Mouse (Mus musculus) lung, adult 18-20 months (tissue): ENCODE measurements around the gene Fyn.

ENCODE experiments used
- DNase-seq, 2 experiments: peaks; one replicate each; pipeline ENCODE4 v3.0.0; 2022; ENCODE audit warnings: mixed read lengths in 2 of 2

The Fyn gene

DNA sequence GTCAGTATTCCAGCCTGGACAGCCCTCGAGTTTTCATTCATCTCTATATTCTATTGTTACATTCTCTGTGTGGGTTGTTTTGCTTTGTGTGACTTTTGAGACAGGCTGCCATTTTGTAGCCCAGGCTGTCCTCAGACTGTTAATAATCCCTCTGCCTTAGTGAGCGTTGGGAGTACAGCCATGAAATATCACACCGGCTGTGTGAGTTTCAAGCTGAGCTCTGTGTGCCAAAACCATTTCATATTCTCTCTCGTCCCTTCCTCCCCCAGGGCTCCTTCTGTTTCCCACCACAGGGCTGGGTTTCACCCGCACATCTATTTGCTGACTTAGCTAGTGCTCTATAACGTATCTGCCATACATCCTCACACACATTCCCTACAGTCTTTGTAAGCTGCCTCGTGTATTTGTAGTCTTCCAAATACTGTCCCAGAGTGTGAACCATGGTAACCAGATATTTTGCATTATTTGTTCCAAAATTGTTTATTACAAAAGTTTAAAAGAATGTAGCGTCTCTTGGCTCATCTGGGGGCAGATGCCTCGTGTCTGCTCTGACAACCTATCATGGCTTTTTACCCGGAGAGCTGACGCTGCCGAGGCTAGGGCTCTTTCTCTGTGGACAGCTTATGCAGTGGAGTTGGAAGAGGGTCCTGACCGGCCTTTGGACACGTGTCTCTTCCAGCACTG lies 144.1 kb downstream of the Fyn start:
- no peak for DNase-seq

DNA sequence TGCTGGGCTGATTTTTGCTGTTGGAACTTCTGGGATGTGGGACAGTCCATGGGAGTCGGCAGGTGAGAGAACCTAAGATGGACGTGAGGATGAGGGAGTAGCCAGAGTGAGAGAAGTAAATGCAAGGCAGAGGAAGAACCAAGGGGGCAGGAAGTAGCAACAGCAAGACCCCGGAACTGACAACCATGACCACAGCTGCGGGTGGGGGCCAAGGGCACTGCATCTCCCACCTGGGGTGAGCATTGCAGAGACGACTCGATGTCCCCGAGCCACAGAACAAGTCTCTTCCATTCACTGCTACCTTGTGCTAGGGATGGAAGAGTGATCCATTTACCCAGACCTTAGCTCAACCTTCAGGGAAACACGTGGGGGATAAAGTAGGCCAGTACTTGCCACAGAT lies 146.3 kb downstream of the Fyn start:
- no peak for DNase-seq

DNA sequence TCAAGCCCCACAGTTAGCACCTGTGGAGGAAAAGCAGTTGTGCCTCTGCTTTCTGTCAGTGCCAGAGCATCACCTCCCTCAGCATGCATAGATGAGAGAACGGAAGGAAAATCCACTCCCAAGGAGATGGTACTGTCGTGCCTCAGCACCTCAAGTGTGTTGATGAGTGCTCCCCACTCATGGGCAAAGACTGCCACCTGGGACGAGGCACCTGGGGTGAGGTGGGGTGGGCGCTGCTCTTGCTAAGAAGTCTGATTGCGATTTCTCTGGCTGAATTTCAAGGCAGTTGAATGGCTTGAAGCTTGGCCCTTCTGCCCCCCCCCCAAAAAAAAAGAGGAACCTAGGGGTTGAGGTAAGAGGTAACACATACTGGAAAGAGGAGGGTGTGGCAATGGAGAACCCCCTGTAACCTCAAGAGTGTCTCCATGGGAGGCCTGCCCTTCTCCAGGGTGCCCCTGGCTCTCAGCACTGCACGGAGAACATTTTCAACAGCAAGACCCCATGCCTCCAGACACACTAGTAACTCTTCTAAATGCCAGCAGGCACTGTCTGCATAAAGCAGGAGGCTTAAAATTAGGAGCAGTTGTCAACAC lies 148.0 kb downstream of the Fyn start:
- DNase-seq = no peak

DNA sequence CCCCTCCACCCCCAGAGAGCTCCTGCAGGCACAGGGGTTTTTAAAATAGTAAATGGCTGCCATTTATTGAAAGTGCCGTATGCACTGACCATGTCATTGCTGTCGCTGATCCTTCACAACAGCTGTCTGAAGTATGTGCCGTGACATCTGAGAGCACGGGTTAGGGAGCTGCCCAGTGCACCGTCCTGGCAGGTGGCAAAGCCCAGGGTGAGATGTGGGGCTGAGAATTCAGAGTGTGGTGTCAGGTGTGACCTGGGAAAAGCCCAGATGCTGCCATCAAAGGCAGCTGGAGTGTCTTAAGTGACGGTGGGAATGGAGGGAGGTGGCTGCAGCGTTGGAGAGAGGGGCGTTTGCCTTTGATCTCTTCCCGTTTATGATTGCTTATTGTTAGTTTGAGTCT lies 148.7 kb downstream of the Fyn start:
- no peak for DNase-seq

DNA sequence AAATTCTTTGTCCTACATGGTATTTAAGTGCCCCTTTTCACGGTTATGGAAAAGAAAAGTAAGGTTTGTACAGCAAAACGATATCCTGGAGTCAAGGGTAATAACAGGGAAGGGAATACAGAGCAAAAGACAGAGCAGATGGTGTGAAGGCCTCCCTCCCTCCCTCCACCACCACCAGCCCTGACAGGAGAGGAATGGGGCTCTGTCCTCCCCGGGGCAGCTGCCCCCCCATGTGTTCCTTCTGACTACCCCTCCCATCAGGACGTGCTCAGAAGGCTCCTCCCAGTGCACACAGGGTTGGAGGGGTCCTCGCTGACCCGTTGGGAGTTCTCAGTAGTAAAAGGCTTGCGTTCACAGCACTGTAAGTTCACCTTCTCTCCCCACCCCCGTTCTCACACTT lies 149.6 kb downstream of the Fyn start:
- DNase-seq = no peak

DNA sequence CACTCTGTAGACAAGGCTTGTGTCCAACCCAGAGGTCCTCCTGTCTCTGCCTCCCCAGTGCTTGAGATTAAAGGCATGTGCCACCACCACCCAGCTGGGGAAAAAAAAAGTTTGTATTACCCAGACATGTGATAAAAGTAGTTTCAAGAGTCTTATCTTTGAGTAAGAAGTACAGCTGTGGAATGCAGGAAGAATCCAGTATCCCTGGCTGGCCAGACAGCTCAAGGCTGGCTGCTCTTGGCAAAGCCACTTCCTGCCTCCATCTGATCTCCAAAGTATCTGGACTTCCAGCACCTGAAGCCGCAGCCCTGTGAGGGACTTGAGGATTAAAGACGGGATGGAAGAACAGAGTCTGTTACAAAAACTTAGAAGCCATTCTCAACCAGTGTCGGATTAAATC lies 150.2 kb downstream of the Fyn start:
- DNase-seq = no peak

DNA sequence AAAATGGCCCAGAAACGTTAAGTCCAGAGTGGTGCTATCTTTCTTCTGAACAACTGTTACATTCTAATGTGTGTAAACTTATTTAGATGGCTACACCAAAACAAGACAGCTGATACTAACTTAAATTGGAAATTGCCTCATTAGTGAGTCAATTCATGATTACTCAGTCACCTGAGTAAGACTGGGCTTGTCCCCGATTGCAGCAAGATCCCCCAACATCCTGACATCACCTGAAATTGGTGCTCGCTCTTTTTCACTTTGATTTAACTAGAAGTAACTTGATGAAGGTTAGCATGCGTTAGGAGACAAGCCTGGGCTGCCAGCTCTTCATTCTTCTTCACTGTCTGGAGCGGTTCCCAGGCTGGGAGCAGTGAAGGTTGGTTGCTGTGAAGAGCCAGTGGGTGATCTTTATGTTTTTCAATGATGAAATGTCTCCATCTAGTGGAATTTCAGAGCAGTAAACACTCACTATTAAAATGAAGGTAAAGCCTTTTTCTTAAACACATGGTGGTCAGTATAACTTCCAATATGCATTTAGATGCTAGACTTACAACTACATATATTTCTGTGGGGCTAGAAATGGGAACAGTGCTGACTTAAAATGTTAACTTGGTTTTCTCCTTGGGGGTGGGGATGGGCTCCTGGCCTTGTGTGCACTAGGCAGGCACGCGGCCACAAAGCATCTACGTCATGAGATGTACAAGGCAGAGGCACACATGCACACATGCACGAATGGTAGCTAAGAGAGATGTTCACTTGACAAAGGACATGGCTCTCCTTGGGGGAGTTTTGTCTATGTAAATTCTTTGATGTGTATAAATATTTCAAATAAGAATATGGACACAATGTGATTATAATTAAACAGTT lies 151.7 kb downstream of the Fyn start:
- DNase-seq = peak; percentile 43 to 59

DNA sequence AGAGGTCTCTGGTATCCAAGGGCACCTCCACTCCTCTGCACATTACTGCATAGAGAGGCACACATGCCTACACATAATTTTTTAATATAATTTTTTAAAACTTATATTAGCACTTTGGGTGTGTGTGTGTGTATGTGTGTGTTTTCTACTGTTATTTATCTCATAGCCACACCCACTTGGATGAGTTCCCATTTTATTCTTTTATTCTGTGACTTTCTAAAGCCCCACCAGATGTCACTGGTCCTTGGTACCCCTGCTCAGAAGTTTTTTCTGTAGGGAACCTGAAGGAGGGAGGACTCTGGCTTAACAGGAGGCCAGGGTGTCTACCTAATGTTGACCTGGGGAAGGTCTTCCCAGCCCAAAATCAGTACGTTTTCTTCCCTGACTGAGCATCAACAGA lies 152.7 kb downstream of the Fyn start:
- DNase-seq = no peak

DNA sequence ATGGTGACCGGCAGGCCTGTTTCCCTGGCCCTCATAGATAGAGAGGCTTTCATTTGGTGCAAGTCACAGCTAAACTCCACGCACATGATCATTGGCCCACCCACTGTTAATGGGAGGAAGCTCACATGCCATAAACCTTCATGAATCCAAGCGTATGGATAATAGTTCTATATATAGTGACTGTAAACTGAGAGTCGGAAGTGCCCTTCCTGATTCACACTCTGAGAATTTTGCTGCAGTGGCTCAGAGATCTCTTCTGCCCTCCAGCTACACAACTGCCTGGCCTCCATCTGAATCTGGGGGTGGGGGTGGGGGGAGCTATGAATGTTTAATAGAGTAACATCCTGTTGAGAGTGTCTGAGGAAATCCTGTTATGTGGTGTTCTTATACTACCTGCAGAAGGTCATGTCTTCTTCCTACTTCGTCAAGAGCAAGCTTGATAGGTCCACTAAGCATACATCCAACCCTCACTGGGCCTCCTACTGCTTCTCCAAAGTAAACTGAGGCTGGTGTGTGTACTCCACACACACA lies 153.3 kb downstream of the Fyn start:
- DNase-seq = no peak

DNA sequence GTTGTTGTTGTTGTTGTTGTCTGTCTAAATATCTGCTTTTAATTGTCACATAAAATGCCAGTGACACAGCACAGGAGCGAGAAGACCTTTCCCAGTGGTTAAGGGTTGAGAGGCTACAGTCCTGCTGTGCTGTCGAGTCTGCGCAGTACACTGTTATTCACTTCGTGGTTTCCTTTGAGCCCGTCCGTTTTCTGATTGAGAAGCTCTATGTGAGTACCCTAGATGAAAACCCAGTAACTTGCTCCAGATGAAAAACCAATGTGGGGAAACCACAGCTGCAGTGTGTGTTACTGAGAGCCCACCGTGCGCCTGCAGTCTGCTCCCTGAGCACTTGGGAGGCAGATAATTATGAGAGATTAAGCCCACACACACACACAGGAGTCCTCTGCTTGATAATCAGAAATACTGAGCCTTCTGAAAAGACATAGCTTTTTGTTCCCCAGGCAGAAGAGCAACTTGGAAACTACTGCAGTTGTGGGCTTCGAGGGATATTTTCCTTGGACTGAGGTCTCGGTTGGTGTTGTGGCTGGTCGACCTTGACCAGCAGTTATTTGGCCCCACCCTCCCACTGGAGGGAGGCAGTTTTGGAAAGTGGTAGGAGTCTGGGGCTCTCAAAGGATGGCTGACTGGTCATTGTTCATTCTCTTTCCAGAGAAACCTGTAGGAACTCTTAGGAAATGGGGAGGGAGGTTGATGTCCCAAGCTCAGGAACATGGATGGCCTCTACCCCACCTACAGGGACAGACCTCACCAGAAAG lies 154.4 kb downstream of the Fyn start:
- no peak for DNase-seq

DNA sequence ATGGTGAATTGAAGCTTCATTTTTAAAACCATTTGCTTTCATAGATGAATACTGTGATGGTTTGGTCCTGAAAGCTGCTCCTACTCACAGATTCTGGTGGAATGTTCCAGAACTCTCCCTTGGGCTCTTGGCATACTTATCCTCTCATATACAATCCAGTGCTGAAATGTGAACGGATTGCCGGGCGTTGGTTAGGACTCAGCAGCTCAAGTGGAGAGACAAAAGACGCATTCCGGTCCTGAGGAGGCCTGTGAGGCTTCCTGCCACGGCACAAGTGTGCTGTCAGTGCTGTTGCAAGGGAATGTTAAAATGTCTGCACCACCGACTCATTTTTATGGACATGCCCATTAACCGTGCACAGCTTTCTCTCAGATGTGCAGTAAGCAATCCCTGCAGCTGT lies 155.7 kb downstream of the Fyn start:
- DNase-seq = no peak

DNA sequence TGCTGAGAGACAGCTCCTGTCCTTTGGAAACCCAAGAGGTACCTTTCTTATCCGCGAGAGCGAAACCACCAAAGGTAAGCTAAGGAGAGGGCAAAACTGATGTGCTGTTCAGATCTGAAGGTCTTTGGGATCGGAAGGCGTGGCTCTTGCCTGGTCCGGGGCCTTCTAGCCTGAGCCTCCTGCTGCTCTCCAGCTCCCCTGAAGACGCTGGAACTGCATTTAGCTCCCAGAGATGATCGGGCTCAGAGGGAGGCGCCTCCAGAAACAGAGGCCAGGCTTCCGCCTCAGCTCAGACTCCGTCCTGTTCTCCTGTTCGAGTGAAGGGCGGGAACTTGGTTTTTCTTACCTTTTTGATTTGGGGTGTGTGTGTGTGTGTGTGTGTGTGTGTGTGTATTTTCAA lies 156.8 kb downstream of the Fyn start:
- no peak for DNase-seq

DNA sequence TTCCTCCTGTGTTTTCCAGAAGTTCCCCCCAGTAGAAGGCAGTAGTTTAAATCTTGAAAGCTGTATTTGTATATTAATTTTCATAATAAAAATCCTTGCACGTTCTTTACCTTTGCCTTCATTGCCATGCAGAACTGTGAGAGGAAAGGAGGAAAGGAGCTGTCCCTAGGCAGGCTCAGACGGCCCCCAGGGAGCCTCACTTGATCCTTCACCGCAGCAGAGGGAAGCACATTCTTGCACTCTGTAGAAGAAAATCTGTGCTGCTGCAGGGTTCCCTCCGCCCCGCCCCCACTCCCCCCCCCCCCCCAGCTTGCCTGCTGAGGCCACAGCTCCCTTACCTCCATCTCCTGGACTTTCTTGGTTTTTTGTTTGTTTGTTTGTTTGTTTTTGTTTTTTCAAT lies 158.5 kb downstream of the Fyn start:
- no peak for DNase-seq

DNA sequence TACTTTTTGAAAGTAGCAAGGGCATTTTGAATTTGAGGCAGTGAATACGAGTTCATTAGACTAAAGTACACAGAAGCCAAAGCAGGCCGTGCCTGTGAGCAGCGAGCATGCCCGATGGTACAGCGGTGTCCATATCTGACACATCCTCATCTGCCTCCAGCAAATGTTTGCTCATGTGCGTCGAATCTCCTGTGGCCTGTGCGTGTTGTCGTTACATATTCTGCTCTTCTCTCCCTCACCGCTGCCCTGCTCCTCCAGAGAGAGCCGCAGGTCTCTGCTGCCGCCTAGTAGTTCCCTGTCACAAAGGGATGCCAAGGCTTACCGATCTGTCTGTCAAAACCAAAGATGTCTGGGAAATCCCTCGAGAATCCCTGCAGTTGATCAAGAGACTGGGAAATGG lies 160.5 kb downstream of the Fyn start:
- DNase-seq = no peak

DNA sequence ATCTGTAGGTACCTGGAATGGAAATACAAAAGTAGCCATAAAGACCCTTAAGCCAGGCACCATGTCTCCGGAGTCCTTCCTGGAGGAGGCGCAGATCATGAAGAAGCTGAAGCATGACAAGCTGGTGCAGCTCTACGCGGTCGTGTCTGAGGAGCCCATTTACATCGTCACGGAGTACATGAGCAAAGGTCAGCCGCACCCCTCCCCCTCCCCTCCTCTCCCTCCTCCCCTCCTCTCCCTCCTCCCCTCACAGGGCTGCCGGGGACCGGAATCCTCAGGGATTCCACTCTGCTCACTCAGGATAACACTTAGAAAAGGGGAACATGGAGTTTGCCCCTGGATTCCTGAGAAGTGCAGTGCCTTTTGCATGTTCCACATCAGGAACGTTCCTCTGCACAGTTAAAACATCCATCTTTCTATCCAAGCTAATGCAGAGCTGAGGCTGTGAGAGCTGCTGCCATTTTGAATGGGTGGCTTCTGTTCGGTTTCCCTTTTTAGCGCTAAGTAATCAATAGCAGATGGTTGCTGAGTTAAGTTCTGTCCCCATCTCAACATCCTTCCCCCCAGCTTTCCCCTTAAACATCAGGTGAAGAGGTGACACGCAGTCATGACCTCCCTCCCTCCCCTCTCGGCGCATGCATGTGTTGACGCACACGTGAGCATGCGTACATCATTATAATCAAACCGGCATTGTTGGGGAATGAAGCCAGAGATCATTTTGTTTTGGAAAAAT lies 163.5 kb downstream of the Fyn start:
- DNase-seq = no peak

DNA sequence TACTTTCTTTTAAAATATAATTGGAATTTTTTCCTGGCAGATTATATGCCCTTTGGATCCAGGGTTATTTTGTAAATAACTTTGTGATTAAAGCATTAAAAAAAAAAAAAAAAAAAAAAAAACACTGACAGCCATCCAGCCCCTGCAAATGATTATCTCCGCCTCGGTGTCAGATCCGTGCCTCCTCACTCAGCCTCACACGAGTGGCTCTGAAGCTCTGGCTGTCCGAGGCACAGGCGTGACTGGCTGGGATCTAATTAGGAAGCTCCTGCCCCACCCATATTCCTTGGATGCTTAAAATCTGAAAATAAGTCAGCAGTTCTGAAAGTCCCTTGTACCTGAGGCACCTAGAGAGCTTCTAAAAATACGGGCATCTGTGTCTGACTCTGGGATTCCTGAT lies 164.2 kb downstream of the Fyn start:
- no peak for DNase-seq

DNA sequence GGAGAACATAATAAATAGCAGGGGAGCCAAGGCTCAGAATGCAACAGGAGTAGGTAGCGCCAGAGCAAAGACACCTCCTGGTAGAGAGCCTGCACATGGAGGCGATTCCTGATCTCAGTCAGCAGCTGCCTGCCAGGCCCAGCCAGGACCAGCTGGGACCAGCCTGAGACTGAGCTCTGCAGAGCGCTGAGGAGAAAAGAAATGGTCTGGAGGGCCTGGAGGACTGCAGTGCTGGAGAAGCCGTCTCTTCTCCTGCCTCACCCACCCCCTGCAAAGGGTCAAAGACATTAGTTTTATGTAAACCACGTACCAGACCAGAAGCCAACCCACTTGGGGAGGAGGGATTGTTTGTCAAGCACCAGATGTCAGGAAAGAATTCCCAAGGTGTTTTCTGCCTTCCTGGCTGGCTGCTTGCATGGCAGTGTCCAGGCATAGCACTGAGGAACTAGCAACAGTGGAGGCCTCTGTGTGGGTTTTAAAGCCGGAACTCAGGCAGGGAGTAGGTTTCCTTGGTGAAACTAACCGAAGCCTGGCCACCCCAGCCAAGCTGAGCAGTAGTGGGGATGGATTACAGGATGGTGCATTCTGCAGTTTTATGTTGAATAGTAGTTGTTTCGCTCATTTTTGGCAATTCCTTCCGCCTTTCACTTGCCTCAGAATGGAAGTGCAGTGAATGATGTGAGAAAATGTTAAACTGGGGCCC lies 165.8 kb downstream of the Fyn start:
- DNase-seq = peak in 1 of 2 experiments; percentile 38

DNA sequence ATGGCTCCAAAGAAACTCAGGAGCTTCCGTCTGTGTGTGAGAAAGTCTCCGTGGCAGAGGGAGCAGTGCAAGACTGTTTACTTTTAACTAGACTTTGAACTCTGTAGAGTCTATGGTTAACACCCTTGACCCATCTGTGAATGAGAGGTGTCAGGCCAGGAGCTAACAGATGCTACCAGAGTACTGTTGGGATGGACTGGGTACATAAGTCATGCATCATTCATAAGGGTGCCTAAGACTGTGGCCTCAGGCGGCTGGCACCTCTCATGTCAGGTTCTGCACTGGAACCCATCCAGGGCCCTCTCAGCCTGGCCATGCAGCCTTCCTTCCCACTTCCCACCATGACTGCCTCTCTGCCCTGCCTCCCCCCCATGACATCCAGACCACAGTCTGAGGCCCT lies 166.7 kb downstream of the Fyn start:
- DNase-seq = no peak

DNA sequence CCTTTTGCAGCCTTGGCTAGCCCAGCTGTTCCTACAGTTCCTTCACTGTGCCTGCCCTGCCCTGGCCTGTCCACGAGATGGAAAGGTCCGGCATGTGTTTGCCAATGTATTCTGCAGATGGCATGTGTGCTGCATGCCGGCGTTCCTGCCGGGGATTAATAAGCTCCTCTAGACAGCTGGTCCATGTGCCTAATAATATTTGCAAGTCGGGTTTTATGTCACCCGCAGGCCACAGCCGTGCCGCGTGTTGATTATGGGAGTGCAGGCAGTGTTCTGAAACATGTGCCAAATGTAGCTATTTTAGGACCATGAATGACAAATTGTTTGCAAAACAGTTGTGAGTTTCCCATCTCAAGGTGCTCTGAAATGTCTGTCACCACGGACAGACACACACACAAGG lies 167.6 kb downstream of the Fyn start:
- DNase-seq = peak in 1 of 2 experiments; percentile 34

DNA sequence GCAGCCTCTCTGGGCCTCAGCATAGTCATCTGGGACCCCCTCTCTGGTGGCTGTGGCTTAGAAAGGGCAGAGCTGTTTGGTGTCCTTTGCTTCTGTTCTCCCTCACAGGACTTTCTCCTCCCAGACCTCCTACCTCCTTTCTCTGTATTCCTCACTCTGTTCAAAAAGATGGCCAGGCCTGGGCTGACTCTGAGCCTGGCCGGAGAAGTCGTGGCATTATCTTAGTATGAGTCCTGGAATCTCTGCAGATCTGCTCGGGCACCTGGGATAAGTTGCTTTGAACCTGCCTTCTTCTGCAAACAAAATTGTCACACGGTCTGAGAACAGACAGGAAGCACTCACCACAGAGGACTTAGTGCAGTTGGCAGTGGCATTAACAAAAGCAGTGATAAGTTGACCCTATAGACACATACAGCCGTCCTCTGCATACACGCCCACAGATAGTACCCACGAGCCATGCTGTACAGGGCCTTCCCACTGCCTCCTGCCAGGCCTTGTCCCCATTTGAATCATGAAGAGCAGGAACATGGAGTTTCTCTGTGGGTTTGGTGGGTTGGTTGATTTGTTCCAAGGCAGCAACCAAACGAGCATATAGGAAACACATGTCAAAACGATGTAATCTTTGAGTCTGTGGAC lies 171.5 kb downstream of the Fyn start:
- DNase-seq = no peak

DNA sequence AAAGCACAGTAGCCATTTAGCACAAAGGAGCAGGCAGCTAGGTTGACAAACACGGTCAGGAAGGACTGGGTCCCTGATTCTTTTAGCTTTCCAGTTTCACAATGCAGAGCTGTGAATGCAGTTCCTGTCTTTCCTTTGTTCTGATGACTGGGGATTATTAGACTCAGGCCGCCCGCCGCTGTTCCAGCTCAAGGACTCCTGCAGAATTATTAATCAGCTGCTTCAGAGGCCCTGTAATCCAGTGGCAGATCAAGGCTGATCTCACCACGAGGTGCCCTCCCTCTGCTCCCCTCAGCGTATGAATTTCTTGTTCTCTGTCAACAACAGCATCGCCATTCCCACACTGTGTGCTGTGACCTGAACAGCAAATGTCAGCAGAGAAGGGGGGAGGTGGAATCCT lies 172.3 kb downstream of the Fyn start:
- DNase-seq = no peak
